Mouse (Mus musculus) heart, adult 18-20 months (tissue): ENCODE results near the gene Vat1. TPM values are rescaled to one million over a fixed set of nuclear protein-coding genes. Genes with fewer than 3 reads are reported as not detected.
"Not testable (repeated sequence)": the region's sequence is repeated elsewhere in the genome, so short reads cannot be mapped to it uniquely, and the experiment has no call there.

Experiments used
- DNase-seq, 2 experiments: peaks; one replicate each; pipeline ENCODE4 v3.0.0; 2021 to 2022; ENCODE audit warnings: mixed read lengths in 1 of 2
- microRNA-seq, 2 experiments: library from miRNA; unstranded; fragments of <30 nt; microRNA quantifications; one replicate each; pipeline ENCODE4 v1.2.0; 2022
- total RNA-seq, 2 experiments: library from RNA; stranded (reverse); gene quantifications; 2 replicates each; pipeline ENCODE4 v1.2.3; 2021

The Vat1 gene
- total RNA-seq, 2 experiments from 2014 or later: 23.7 to 24.6 TPM

DNA sequence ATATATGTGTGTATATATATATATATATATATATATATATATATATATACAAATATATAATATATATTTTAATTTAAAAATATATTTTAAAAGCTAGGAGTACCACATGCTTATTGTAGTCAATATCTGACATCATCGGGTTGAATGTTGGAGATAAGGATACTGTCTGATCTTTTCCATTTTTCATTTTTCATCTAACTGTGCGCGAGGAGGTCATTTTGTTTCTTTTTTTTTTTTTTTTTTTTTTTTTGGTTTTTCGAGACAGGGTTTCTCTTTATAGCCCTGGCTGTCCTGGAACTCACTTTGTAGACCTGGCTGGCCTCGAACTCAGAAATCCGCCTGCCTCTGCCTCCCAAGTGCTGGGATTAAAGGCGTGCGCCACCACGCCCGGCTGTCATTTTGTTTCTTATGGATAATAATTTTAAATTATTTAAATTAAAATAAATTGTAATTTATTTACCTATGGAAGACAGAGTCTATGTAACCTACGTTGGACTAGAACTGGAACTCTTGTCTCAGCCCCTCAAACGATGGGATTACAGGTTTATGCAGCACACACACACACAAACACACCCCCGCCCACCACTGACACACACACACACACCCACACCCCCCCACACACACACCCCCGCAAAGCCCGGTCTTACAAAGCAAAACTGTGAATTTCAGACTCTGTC is 24.4 kb downstream of the Vat1 start:
- DNase-seq: not testable (repeated sequence)

GRCm38 (mm10) chr11:101438006-101438405 is 28.0 kb downstream of the Vat1 start:
- DNase-seq: not testable (repeated sequence)

GRCm38 (mm10) chr11:101436916-101437315 is 29.1 kb downstream of the Vat1 start:
- no peak for DNase-seq

- no peak for DNase-seq
Measured at GRCm38 (mm10) chr11:101435831-101436230, 30.2 kb downstream of the Vat1 start.

DNA sequence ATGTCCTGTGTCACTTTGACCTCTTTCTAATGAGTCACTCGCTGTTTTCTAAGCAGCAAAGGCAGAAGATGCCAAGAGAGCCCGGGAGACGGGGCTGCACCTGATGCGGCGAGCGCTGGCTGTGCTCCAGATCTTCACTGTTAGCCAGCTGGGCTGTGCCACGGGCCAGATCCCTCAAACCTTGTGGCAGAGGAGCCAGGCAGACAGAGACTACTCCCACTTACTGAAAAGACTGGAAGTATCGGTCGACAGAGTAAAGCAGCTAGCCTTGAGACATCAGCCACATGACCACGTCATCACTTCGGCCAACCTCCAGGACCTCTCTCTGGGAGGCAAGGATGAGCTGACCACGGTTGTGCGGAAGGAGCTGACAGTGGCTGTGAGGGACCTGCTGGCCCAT is 32.6 kb downstream of the Vat1 start:
- DNase-seq: no peak

DNA sequence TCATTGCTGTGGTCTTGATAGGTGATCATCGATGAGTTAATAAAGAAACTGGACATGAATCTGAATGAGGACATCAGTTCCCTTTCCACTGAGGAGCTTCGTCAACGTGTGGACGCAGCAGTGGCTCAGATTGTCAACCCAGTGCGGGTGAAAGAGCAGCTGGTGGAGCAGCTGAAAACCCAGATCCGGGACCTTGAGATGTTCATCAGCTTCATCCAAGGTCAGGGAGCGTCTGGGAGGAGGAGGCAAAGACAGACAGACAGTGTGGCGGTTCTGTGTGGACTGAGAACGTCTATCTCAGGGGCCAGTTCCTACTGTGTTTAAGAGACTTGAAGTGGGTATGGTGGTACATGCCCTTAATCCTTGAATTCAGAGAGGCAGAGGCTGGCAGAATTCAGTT is 34.7 kb downstream of the Vat1 start:
- DNase-seq: no peak

GRCm38 (mm10) chr11:101426165-101426564 is 39.9 kb downstream of the Vat1 start:
- DNase-seq: no peak

- DNase-seq: peak; percentile 98 to 99
Measured at GRCm38 (mm10) chr11:101424925-101425813, 40.9 kb downstream of the Vat1 start, which contains the start of the genes Rundc1 and Ptges3l. TSS of gene Rundc1 (plus strand) at chr11:101425085. TSS of gene Ptges3l (minus strand) at chr11:101425333.

- peak; percentile 21 to 51 for DNase-seq
Measured at GRCm38 (mm10) chr11:101424105-101424851, 41.8 kb downstream of the Vat1 start, which contains the start of gene Gm27029. TSS of gene Gm27029 (minus strand) at chr11:101424796.

GRCm38 (mm10) chr11:101420148-101420547 is 45.9 kb downstream of the Vat1 start:
- no peak for DNase-seq

- no peak for DNase-seq
Measured at GRCm38 (mm10) chr11:101419610-101420009, 46.4 kb downstream of the Vat1 start.

- DNase-seq: no peak
Measured at GRCm38 (mm10) chr11:101418991-101419390, 47.0 kb downstream of the Vat1 start.

DNA sequence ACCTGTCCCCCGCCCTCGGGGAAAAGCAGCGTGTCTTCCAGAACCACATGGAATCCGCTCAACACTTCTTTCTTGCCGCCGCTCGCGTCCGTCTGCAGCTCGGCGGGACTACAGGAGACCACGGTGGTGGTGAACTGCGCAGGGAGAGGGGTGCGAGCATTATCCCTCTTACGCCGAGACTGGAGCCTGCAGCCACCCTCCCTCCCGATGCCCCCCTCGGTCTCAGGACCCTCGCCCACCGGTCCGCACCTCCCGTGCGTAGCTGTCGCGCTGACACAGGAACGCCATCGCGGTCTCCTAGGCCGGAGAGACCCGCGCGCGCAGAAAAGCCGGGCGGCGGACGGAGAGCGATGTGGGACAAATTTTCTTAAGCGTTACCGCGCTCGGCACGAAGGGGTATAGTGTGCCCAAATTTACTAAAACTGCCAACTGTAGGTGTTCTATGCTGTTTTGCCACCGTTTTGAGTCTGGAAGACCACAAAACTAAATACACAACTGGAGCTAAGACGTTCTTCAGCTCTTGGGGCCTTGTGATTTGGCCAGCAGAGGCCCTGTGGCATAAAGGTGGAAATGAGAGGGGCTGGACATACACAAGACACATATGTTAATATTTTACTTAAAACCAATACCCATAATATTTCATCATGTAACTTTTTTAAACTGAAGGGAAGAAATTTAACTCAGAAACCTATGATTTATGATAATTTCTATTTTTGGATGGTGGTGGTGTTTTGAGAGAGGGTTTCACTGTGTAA is 48.8 kb downstream of the Vat1 start, which contains the start of gene Aarsd1:
Gene Aarsd1, minus strand, starts transcription at position 515 of the 755 bp plus-strand sequence.
- peak; percentile 90 to 95 for DNase-seq

DNA sequence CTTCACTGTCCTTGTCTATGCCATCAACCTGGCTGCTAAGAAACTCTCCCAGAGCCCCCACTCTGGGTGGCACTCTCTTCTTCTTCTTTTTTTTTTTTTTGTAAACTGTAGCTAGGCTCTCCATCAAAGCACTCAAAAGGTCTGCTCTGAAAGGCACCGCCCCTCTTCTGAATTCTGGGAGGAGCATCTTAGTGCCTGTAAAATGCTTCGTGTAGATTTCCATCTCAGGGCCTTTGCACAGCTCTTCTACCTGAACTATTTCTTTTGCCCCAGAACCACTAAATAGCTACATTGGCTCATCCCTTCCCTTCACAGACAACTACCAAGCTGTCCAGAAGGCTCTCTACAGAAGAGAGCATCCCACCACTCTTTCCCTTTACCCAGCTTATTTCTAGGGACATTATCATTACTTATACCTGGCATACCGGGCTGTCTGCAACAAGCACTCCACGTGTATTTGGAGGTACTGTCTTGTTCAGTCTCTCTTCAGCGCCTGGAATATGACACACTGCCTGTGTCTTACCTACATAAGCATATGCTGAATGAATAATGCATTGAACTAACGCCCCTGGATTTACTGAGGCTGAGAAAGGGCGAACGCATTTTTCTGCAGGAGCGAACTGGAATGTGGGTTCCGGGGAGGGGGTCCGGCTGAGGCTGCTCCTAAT is 49.5 kb downstream of the Vat1 start:
- no peak for DNase-seq

- no peak for DNase-seq
Measured at GRCm38 (mm10) chr11:101415306-101415705, 50.7 kb downstream of the Vat1 start.

Small RNA genes within 50 kb of the gene (microRNA-seq; reads per million reads assigned to microRNA genes)
- gene Mir6929: 3.8 to 4.6 reads per million in 2 experiments

Other genes starting within 250 kb of the Vat1 start
- 10 to 100 TPM; 29.8 to 36.4 TPM for gene Ezh1, start 239.8 kb downstream of the Vat1 start, total RNA-seq
- gene Ramp2, start 220.2 kb downstream of the Vat1 start, total RNA-seq: 100 to 1,000 TPM in 1 of 2 experiments, 10 to 100 TPM in 1; 74.7 to 100 TPM
- gene Vps25, start 212.5 kb downstream of the Vat1 start, total RNA-seq: 100 to 1,000 TPM in 1 of 2 experiments, 10 to 100 TPM in 1; 87.3 to 107 TPM
- gene Wnk4, start 205.7 kb downstream of the Vat1 start, total RNA-seq: 10 to 100 TPM in 1 of 2 experiments, 1 to 10 TPM in 1; 9.4 to 12.9 TPM
- gene Cntd1, start 187.2 kb downstream of the Vat1 start, total RNA-seq: under 1 TPM; 0.15 to 0.23 TPM
- gene Coa3, start 187.1 kb downstream of the Vat1 start, total RNA-seq: 100 to 1,000 TPM in 1 of 2 experiments, 10 to 100 TPM in 1; 98.3 to 108 TPM
- 10 to 100 TPM; 85.4 to 96.5 TPM for gene Becn1, start 163.9 kb downstream of the Vat1 start, total RNA-seq
- gene Psme3, start 150.0 kb downstream of the Vat1 start, total RNA-seq: 10 to 100 TPM; 65.0 to 86.3 TPM
- 1 to 10 TPM; 1.2 to 2.2 TPM for gene Aoc2, start 141.2 kb downstream of the Vat1 start, total RNA-seq
- gene Aoc3, start 135.6 kb downstream of the Vat1 start, total RNA-seq: 10 to 100 TPM; 10.5 to 16.6 TPM
- gene G6pc, start 98.7 kb downstream of the Vat1 start, total RNA-seq: not detected
- 10 to 100 TPM; 18.5 to 22.9 TPM for gene Aarsd1, start 48.6 kb downstream of the Vat1 start, total RNA-seq
- 10 to 100 TPM in 1 of 2 experiments, 1 to 10 TPM in 1; 6.0 to 10.3 TPM for gene Gm27029, start 41.4 kb downstream of the Vat1 start, total RNA-seq
- gene Rundc1, start 41.1 kb downstream of the Vat1 start, total RNA-seq: 10 to 100 TPM; 11.0 to 11.2 TPM
- gene Ptges3l, start 40.9 kb downstream of the Vat1 start, total RNA-seq: 10 to 100 TPM; 52.7 to 61.5 TPM
- gene Rpl27, start 23.9 kb downstream of the Vat1 start, total RNA-seq: 10 to 100 TPM; 45.0 to 48.0 TPM
- gene Ifi35, start 17.8 kb downstream of the Vat1 start, total RNA-seq: 10 to 100 TPM; 14.0 to 16.2 TPM
- gene Rnd2, start 1.2 kb downstream of the Vat1 start, total RNA-seq: 1 to 10 TPM; 5.1 to 6.2 TPM
- gene Brca1, start 85.7 kb upstream of the Vat1 start, total RNA-seq: under 1 TPM; 0.27 to 0.31 TPM
- gene Nbr1, start 85.9 kb upstream of the Vat1 start, total RNA-seq: 100 to 1,000 TPM in 1 of 2 experiments, 10 to 100 TPM in 1; 94.7 to 131 TPM
- gene Tmem106a, start 116.0 kb upstream of the Vat1 start, total RNA-seq: 1 to 10 TPM; 3.2 to 5.9 TPM
- not detected for gene Gm11634, start 133.0 kb upstream of the Vat1 start, total RNA-seq
- gene Rdm1, start 161.0 kb upstream of the Vat1 start, total RNA-seq: 10 to 100 TPM; 43.7 to 52.3 TPM
- gene Arl4d, start 199.3 kb upstream of the Vat1 start, total RNA-seq: 10 to 100 TPM; 19.6 to 22.5 TPM